10 mouse cellular contexts compared by ENCODE assay signal in genomic region chr3:84021217-84022200, GRCm38 (mm10). TPM values are rescaled to one million over a fixed set of nuclear protein-coding genes. Genes with fewer than 3 reads are reported as not detected.
DNase-seq lines count a peak whose midpoint lies in the region; ATAC-seq and TF ChIP-seq lines count a peak whose summit lies in the region.
"Had no signal": no experiment of that assay in that cellular context is flagged by ENCODE, and none has a peak within 500 bp of the region (broad histone marks: within the 10 kb centered on the region; RNA-seq: fewer than 3 reads in every experiment).

No protein-coding gene starts in this region.

- no peaks in the 10 kb centered on the region for H3K27me3 ChIP-seq in heart, embryonic 10.5 days (ENCODE audit: insufficient read depth, poor library complexity, severe bottlenecking)
- no peaks in the 10 kb centered on the region for H3K27me3 ChIP-seq in liver, embryonic 11.5 days (replicated peaks; ENCODE audit: control insufficient read depth, insufficient read depth, low read length)

- no peak for TF ChIP-seq POLR2A in brain, embryonic 14.5 days (IDR thresholded peaks at IDR 0.05; ENCODE audit: borderline replicate concordance, extremely low read depth, insufficient read depth, insufficient read length, poor library complexity, severe bottlenecking)

- no peaks in the 10 kb centered on the region for H3K9me3 ChIP-seq in heart, embryonic 10.5 days
- no peaks in the 10 kb centered on the region for H3K9me3 ChIP-seq in liver, embryonic 11.5 days (ENCODE audit: control insufficient read depth, low read length)

- peak; percentile 74 for ATAC-seq in liver, embryonic 11.5 days (replicated peaks; ENCODE audit: low FRiP score)

- no peak overlapping the region for H3K27ac ChIP-seq in heart, embryonic 10.5 days
- 0 out of 2 replicates have a peak overlapping the region, but pooled peaks have one; percentile 21 for H3K27ac ChIP-seq in liver, embryonic 11.5 days (ENCODE audit: low read depth, low read length)

- peaks cover 32% of the 10 kb centered on the region for H3K4me1 ChIP-seq in heart, embryonic 10.5 days
- peaks cover 26% of the 10 kb centered on the region for H3K4me1 ChIP-seq in liver, embryonic 11.5 days (replicated peaks; ENCODE audit: control insufficient read depth, insufficient read depth, low read length)

- no peak overlapping the region for H3K4me3 ChIP-seq in heart, embryonic 10.5 days
- H3K4me3 ChIP-seq in liver, embryonic 11.5 days (ENCODE audit: low read depth, low read length): no peak overlapping the region

- intact Hi-C loops in heart, postnatal 36 days (cut with DNase I): no loop called here

- H3K4me2 ChIP-seq in liver, embryonic 11.5 days: peak overlapping the region; percentile 23; the same call in 1 of the 2 replicates
- H3K4me2 ChIP-seq: lung, embryonic 14.5 days had no signal

- no peak overlapping the region for H3K9ac ChIP-seq in liver, embryonic 11.5 days (ENCODE audit: low read depth, low read length)
- H3K9ac ChIP-seq: lung, embryonic 14.5 days had no signal

- TF ChIP-seq CTCF in brain, embryonic 14.5 days (IDR thresholded peaks at IDR 0.05; ENCODE audit: borderline replicate concordance, extremely low read depth, insufficient read depth, insufficient read length): no peak

- H3K36me3 ChIP-seq in heart, embryonic 10.5 days: peaks cover 9% of the 10 kb centered on the region; the same call in 1 of the 2 replicates
- 0 out of 2 replicates have a peak, but pooled peaks cover 7% of the 10 kb centered on the region for H3K36me3 ChIP-seq in liver, embryonic 11.5 days (ENCODE audit: control insufficient read depth, insufficient read depth, low read length)

- 66% methylated on average over 8 of the region's 8 CpGs for WGBS in heart, embryonic 10.5 days
- 73% methylated on average over 8 of the region's 8 CpGs for WGBS in liver, embryonic 11.5 days

- DNase-seq in heart, embryonic 10.5 days (ENCODE audit: low spot score): peak; percentile 71
- no peak for DNase-seq in heart, postnatal 36 days
- peak; percentile 46 for DNase-seq in 3134 (ENCODE audit: extremely low read depth, insufficient read length, low spot score)
- peak; percentile 35 for DNase-seq in brain, embryonic 14.5 days (ENCODE audit: low read depth)
- DNase-seq in liver, embryonic 11.5 days (ENCODE audit: low spot score): no peak
- no peak for DNase-seq in thymus, postnatal 14 days
- no peak for DNase-seq in spleen, postnatal 10 days (ENCODE audit: low spot score in 2 of 2)
- no peak for DNase-seq in spleen, adult 18-20 months
- DNase-seq: adrenal gland, postnatal 10 days; lung, embryonic 14.5 days had no signal

RNA-seq across cellular contexts. Expression of gene Tmem131l, which starts 18.5 kb away (rescaled TPM):
- 25.9 and 39.6 TPM in 2 replicates for polyA plus RNA-seq in heart, embryonic 10.5 days (2016; fragmentation: Nextera tagmentation; extraction: Ambion mirVana)
- 10 to 100 TPM; 25.5 to 26.1 TPM for total RNA-seq in heart, postnatal 36 days (2021)
- polyA plus RNA-seq in brain, embryonic 14.5 days (2012; rRNA removed): 103 and 129 TPM in 2 replicates
- polyA plus RNA-seq in liver, embryonic 11.5 days (2014; fragmentation: Nextera tagmentation; extraction: Ambion mirVana): 35.7 and 37.9 TPM in 2 replicates

Comparison
In these comparisons a context has a peak if more than half of its experiments do, and no peak if none do; other contexts are left out.
1. DNase-seq: peak in heart, embryonic 10.5 days (single experiment), 3134 (single experiment) and brain, embryonic 14.5 days (single experiment); none in heart, postnatal 36 days (0 of 2), liver, embryonic 11.5 days (single experiment), thymus, postnatal 14 days (single experiment), spleen, postnatal 10 days (0 of 2) and spleen, adult 18-20 months (0 of 2).